Mouse (Mus musculus): ENCODE measurements around the gene Btbd9. TPM values are rescaled to one million over a fixed set of nuclear protein-coding genes. Genes with fewer than 3 reads are reported as not detected.
A peak's percentile ranks its signal among the peaks of the same experiment; 100 is the strongest.

Btbd9 gene
- polyA plus RNA-seq, 1 experiment = 21.0 TPM

DNA sequence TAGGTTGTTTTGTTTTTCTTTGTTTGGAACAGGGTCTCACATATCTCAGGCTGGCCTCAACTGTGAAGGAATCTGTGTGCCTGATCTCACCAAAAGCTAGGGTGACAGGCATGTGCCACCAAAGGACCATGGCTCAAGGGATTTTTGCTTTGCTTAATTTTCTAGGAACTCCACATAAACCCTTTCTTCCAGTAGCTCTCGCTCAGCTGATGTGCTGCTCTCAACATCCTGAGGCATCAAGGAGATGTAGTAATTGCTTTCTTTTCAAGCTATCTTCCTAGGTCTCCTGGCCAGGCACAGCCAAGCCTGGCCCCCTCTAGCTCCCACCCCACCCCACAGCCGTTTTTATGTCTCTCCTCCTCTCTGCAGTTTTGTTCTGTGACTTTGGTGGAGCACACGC lies 231.3 kb downstream of the Btbd9 start:
- H3K27ac ChIP-seq (ENCODE audit: control insufficient read depth, insufficient read depth, low read depth, low read length, poor library complexity) = no peak overlapping the region
- H3K4me1 ChIP-seq (ENCODE audit: control insufficient read depth, insufficient read depth, low read length) = peaks cover 5% of the 10 kb centered on the region; the same call in 1 of the 2 replicates
- H3K4me3 ChIP-seq (replicated peaks; ENCODE audit: control insufficient read depth, low read depth, low read length) = no peak overlapping the region
- TF ChIP-seq POLR2A (IDR thresholded peaks at IDR 0.05; ENCODE audit: borderline replicate concordance, control insufficient read depth, low read depth, low read length) = no peak
- TF ChIP-seq CTCF (IDR thresholded peaks at IDR 0.05; ENCODE audit: control insufficient read depth, insufficient read depth, low read length) = no peak
- WGBS = 78% methylated on average over 3 of the region's 3 CpGs

DNA sequence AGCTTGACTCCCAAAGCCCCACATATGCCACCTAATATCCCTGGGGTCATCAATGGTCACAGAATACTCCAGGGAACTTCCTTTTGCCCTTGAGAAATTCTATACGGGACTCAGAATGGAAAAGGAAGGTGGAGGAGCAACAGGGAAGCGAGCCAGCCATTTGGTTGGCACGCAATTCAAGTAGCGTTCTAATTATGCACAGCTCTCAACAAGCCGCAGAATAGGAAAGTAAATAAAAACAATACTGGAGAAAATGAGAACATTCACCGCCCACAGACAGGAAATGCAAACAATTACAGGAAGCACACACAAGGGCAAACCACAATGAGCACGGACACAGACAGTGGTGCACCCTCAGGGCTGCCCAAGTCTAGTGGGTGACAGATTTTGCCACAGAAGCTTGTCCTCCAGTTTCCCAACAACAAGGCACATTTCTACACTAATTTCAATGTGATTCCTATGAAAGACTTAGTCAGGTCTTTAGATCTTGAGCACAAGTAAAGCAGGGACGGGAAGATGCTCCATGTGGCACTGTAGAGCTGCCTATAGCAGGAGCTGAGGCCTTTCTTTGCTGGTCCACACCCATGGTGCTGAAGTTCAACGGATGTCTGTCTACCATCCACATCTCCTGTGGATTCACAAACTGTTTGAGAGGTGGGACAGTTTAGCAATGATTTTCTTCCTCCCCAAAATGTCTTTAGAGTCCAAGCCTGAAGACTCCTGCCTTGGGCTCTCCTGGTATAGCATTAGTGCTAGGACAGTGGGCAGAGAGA lies 232.4 kb downstream of the Btbd9 start:
- no peak overlapping the region for H3K27ac ChIP-seq (ENCODE audit: control insufficient read depth, insufficient read depth, low read depth, low read length, poor library complexity)
- peaks cover 5% of the 10 kb centered on the region; the same call in 1 of the 2 replicates for H3K4me1 ChIP-seq (ENCODE audit: control insufficient read depth, insufficient read depth, low read length)
- no peak overlapping the region for H3K4me3 ChIP-seq (replicated peaks; ENCODE audit: control insufficient read depth, low read depth, low read length)
- 64% methylated on average over 9 of the region's 9 CpGs for WGBS
- TF ChIP-seq CTCF (IDR thresholded peaks at IDR 0.05; ENCODE audit: control insufficient read depth, insufficient read depth, low read length) (no peak), POLR2A (IDR thresholded peaks at IDR 0.05; ENCODE audit: borderline replicate concordance, control insufficient read depth, low read depth, low read length) (no peak)

DNA sequence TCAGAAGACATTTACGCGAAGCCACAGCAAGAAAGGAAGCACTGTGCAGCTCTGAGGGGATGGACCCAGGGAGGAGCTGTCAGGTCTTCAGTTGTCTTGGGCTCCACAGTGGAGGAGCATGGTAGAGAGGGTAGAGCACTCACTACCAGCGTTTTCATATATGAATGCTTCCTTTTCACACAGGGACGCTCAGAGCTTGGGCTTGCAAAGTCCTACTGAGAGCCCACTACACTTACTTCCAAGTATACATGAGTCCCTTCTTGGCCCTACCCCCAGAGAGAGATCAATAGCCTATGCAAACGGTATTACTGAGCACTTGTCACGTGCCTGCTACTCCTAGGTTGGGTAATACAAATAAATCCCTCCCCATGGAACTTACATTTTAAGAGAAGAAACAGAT lies 234.7 kb downstream of the Btbd9 start:
- H3K4me1 ChIP-seq (ENCODE audit: control insufficient read depth, insufficient read depth, low read length) = peaks cover 5% of the 10 kb centered on the region; the same call in 1 of the 2 replicates

DNA sequence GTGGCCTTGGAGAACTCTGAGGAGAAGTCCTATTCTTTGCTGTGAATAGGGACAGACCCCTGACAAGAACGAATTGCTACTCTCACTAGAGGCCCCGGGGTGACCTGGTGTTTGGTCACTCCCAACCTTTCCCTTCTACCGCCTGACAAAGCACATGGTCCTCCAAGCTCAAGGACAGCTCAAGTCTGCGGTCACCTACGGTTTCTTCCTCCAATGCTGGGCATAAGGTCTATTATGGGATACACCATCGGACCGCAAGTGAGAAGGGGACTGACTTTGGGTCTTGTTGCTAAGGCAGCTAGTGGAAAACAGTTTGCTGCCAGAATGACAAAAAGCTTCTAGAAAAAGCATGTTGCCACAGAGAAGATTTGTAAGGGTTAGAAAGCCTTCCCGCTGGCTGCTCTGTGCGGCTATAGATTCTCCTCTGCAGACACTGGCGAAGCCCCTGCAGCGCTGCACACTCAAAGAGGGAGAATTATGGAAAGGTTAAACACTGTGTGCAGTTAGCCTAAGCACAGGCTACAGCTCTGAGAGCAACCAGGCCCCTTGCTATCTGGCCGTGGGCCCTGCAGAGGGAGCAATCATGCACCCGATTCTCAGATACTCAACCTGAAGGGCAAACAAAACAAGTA lies 235.7 kb downstream of the Btbd9 start:
- WGBS = 88% methylated on average over 13 of the region's 13 CpGs
- Histone ChIP-seq H3K27ac (ENCODE audit: control insufficient read depth, insufficient read depth, low read depth, low read length, poor library complexity) (no peak overlapping the region), H3K4me1 (ENCODE audit: control insufficient read depth, insufficient read depth, low read length) (peaks cover 4% of the 10 kb centered on the region; the same call in 1 of the 2 replicates), H3K4me3 (replicated peaks; ENCODE audit: control insufficient read depth, low read depth, low read length) (no peak overlapping the region)
- TF ChIP-seq CTCF (IDR thresholded peaks at IDR 0.05; ENCODE audit: control insufficient read depth, insufficient read depth, low read length) (no peak), POLR2A (IDR thresholded peaks at IDR 0.05; ENCODE audit: borderline replicate concordance, control insufficient read depth, low read depth, low read length) (no peak)

More for the DNA sequence above, 234.7 kb downstream of the Btbd9 start:
- Histone ChIP-seq H3K4me3 (replicated peaks; ENCODE audit: control insufficient read depth, low read depth, low read length) (no peak overlapping the region), H3K27ac (ENCODE audit: control insufficient read depth, insufficient read depth, low read depth, low read length, poor library complexity) (no peak overlapping the region)
- TF ChIP-seq POLR2A (IDR thresholded peaks at IDR 0.05; ENCODE audit: borderline replicate concordance, control insufficient read depth, low read depth, low read length) (no peak), CTCF (IDR thresholded peaks at IDR 0.05; ENCODE audit: control insufficient read depth, insufficient read depth, low read length) (no peak)
- WGBS = 82% methylated on average over 6 of the region's 6 CpGs

DNA sequence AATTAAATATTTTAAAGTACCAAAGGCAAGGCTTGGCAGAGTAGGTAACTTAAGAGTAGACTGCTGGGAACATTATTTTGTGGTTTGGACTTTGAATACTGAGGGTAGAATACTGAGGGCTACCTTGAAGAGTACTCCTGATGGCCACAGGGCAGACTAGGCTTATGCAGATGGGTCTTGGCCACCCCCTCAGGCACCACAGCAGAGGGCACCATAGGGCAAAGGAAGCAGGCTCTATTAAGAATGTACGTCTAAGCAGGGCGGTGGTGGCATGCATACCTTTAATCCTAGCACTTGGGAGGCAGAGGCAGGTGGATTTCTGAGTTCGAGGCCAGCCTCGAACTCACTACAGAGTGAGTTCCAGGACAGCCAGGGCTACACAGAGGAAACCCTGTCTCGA lies 237.0 kb downstream of the Btbd9 start:
- Histone ChIP-seq H3K27ac (ENCODE audit: control insufficient read depth, insufficient read depth, low read depth, low read length, poor library complexity) (no peak overlapping the region), H3K4me3 (replicated peaks; ENCODE audit: control insufficient read depth, low read depth, low read length) (no peak overlapping the region), H3K4me1 (ENCODE audit: control insufficient read depth, insufficient read depth, low read length) (peaks cover 4% of the 10 kb centered on the region; the same call in 1 of the 2 replicates)
- 85% methylated on average over 5 of the region's 5 CpGs for WGBS
- TF ChIP-seq POLR2A (IDR thresholded peaks at IDR 0.05; ENCODE audit: borderline replicate concordance, control insufficient read depth, low read depth, low read length) = no peak
- peak; percentile 12; the same call in 1 of the 2 replicates for TF ChIP-seq CTCF (IDR thresholded peaks at IDR 0.05; ENCODE audit: control insufficient read depth, insufficient read depth, low read length)

DNA sequence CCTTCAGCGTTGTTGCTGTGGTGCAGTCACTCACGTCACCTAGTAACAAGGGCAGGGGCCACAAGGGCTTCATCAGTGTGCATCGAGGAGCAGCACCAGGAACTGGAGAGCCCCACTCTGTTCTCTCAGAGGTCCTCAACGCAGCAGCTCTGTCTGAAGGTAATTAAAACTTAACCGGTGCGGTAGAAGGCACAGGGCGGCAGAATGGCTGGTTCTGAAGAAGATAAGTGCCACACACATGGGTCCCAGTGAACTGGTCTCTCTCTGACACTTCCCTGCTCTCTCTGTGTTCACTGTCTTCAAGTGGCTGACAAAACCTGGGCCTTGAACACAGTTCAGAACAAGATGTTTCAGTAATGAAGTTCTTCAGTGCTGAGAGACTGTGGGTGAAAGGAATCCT lies 239.5 kb downstream of the Btbd9 start:
- Histone ChIP-seq H3K27ac (ENCODE audit: control insufficient read depth, insufficient read depth, low read depth, low read length, poor library complexity) (no peak overlapping the region), H3K4me1 (ENCODE audit: control insufficient read depth, insufficient read depth, low read length) (peaks cover 1% of the 10 kb centered on the region; the same call in 1 of the 2 replicates), H3K4me3 (replicated peaks; ENCODE audit: control insufficient read depth, low read depth, low read length) (no peak overlapping the region)
- TF ChIP-seq CTCF (IDR thresholded peaks at IDR 0.05; ENCODE audit: control insufficient read depth, insufficient read depth, low read length) (no peak), POLR2A (IDR thresholded peaks at IDR 0.05; ENCODE audit: borderline replicate concordance, control insufficient read depth, low read depth, low read length) (no peak)
- WGBS = 49% methylated on average over 7 of the region's 7 CpGs

DNA sequence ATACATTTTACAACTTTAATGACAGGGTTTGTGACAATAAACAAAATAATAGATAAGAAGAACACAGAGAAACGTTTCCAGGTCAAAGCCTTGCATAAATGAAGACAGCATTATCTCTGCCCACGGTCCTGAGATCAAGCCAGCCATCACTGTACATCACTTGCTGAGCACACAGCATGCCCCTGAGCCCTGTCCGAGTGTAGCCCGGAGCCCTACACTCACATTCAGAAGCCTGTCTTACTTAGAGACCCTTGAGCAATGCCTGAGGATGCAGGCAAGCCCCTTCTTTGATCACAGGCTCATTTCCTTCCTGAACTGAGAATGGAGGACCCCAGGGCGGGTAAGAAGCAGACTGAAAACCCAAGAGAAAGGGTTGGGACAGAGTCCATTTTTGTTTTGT lies 240.0 kb downstream of the Btbd9 start:
- no peak overlapping the region for H3K4me3 ChIP-seq (replicated peaks; ENCODE audit: control insufficient read depth, low read depth, low read length)
- TF ChIP-seq CTCF (IDR thresholded peaks at IDR 0.05; ENCODE audit: control insufficient read depth, insufficient read depth, low read length) (no peak), POLR2A (IDR thresholded peaks at IDR 0.05; ENCODE audit: borderline replicate concordance, control insufficient read depth, low read depth, low read length) (no peak)
- H3K4me1 ChIP-seq (ENCODE audit: control insufficient read depth, insufficient read depth, low read length) = peaks cover 1% of the 10 kb centered on the region; the same call in 1 of the 2 replicates
- H3K27ac ChIP-seq (ENCODE audit: control insufficient read depth, insufficient read depth, low read depth, low read length, poor library complexity) = no peak overlapping the region
- 20% methylated on average over 5 of the region's 5 CpGs for WGBS

DNA sequence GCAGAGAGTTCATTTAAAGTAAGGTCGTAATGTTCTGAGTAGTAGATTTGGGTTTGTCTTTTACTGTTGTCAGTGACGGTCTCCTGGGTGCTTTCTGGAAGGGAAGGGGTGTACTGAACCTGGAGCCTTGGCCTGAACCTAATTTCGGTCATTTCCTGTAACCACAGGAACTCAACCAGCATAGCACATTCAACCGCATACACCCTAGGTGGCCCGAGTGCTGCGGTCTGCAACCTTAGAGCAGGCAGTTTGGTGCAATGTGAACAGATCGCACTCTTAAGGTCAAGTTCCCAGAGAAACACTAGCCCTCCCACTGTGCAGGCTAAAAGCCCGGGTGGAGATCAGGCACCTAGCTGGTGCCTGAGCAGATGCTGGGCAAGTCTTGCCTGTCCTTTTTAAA lies 240.5 kb downstream of the Btbd9 start:
- Histone ChIP-seq H3K4me3 (replicated peaks; ENCODE audit: control insufficient read depth, low read depth, low read length) (no peak overlapping the region), H3K4me1 (ENCODE audit: control insufficient read depth, insufficient read depth, low read length) (peaks cover 1% of the 10 kb centered on the region; the same call in 1 of the 2 replicates), H3K27ac (ENCODE audit: control insufficient read depth, insufficient read depth, low read depth, low read length, poor library complexity) (no peak overlapping the region)
- no peak for TF ChIP-seq POLR2A (IDR thresholded peaks at IDR 0.05; ENCODE audit: borderline replicate concordance, control insufficient read depth, low read depth, low read length)
- TF ChIP-seq CTCF (IDR thresholded peaks at IDR 0.05; ENCODE audit: control insufficient read depth, insufficient read depth, low read length) = no peak
- 4% methylated on average over 8 of the region's 8 CpGs for WGBS
